Mouse (Mus musculus) CH12.LX (cell line): Measurements from ENCODE around the gene Gm10638. TPM values are rescaled to one million over a fixed set of nuclear protein-coding genes. Genes with fewer than 3 reads are reported as not detected.

Source experiments
- DNase-seq: peaks from one replicate; pipeline ENCODE4 v3.0.0-alpha.2; 2013; ENCODE audit errors: extremely low read depth
- H3K27ac ChIP-seq: 2 replicates; pipeline ENCODE4 v1.5.1; 2012; ENCODE audit warnings: low read depth, mild to moderate bottlenecking, control low read depth, moderate library complexity; ENCODE audit not compliant: insufficient read depth
- H3K27me3 ChIP-seq: replicated peaks from 2 replicates; pipeline ENCODE3; 2012; ENCODE audit warnings: inconsistent platforms
- H3K36me3 ChIP-seq, 2 experiments: replicated peaks in 1 of 2; 2 replicates each; pipeline versions ENCODE3 to v1.6.1; 2012; ENCODE audit warnings: inconsistent platforms in 1 of 2, low read length in 1 of 2, mild to moderate bottlenecking in 1 of 2, mixed read lengths in 1 of 2, moderate library complexity in 1 of 2; ENCODE audit not compliant: control insufficient read depth in 1 of 2, insufficient read depth in 1 of 2
- H3K4me1 ChIP-seq, 2 experiments: 2 replicates each; pipeline ENCODE4 v1.6.1; 2012; ENCODE audit warnings: inconsistent platforms in 1 of 2, moderate library complexity in 1 of 2; ENCODE audit not compliant: insufficient read depth in 2 of 2, control insufficient read depth in 1 of 2
- H3K4me2 ChIP-seq: 2 replicates; pipeline ENCODE4 v1.6.1; 2012; ENCODE audit warnings: low read depth, mild to moderate bottlenecking, control low read depth; ENCODE audit not compliant: poor library complexity, insufficient read depth, severe bottlenecking
- H3K4me3 ChIP-seq, 3 experiments: fragments of 150-350 bp in 1 of 3; sonication (generic) in 1 of 3; replicated peaks in 1 of 3; 2 replicates each; pipeline versions ENCODE3 to v1.5.1; 2011 to 2012; ENCODE audit warnings: low read depth in 2 of 3, low read length in 2 of 3, mild to moderate bottlenecking in 2 of 3, moderate library complexity in 2 of 3, control low read depth in 1 of 3, improper control_type of control experiment in 1 of 3, inconsistent platforms in 1 of 3, mixed read lengths in 1 of 3; ENCODE audit not compliant: poor library complexity in 1 of 3
- H3K79me2 ChIP-seq: replicated peaks from 2 replicates; pipeline ENCODE4 v1.6.1; 2012; ENCODE audit warnings: mild to moderate bottlenecking, moderate library complexity; ENCODE audit not compliant: control insufficient read depth, poor library complexity, insufficient read depth, severe bottlenecking; ENCODE audit errors: extremely low read depth
- H3K9ac ChIP-seq: 2 replicates; pipeline ENCODE4 v1.6.1; 2012; ENCODE audit warnings: low read depth, mild to moderate bottlenecking, control low read depth, moderate library complexity; ENCODE audit not compliant: insufficient read depth
- H3K9me3 ChIP-seq: replicated peaks from 2 replicates; pipeline ENCODE3; 2012; ENCODE audit warnings: low read length, inconsistent platforms, mixed read lengths
- CHD1 ChIP-seq: IDR thresholded peaks from 2 replicates; pipeline ENCODE4 v1.6.1; 2012; ENCODE audit warnings: low read depth, low read length, improper control_type of control experiment, inconsistent platforms
- CHD2 ChIP-seq: IDR thresholded peaks from 2 replicates; pipeline ENCODE4 v1.6.1; 2011; ENCODE audit warnings: low read length, improper control_type of control experiment
- E2F4 ChIP-seq: IDR thresholded peaks from 2 replicates; pipeline ENCODE4 v1.6.1; 2011; ENCODE audit warnings: low read depth, low read length, improper control_type of control experiment; ENCODE audit not compliant: insufficient replicate concordance
- EP300 ChIP-seq: IDR thresholded peaks from 2 replicates; pipeline ENCODE4 v1.6.1; 2011; ENCODE audit warnings: low read length, improper control_type of control experiment
- ETS1 ChIP-seq: conservative IDR thresholded peaks from 2 replicates; pipeline ENCODE4 v1.6.1; 2012; ENCODE audit warnings: low read depth, mild to moderate bottlenecking, inconsistent platforms, low read length, improper control_type of control experiment, moderate library complexity
- GABPA ChIP-seq: IDR thresholded peaks from 2 replicates; pipeline ENCODE4 v1.6.1; 2012; ENCODE audit warnings: low read depth, low read length, improper control_type of control experiment, inconsistent platforms; ENCODE audit not compliant: insufficient replicate concordance
- JUN ChIP-seq: IDR thresholded peaks from 2 replicates; pipeline ENCODE4 v1.6.1; 2011; ENCODE audit warnings: low read depth, mild to moderate bottlenecking, low read length, improper control_type of control experiment, moderate library complexity; ENCODE audit not compliant: insufficient read depth
- JUND ChIP-seq: conservative IDR thresholded peaks from 2 replicates; pipeline ENCODE4 v1.6.1; 2011; ENCODE audit warnings: low read depth, low read length, improper control_type of control experiment
- KAT2A ChIP-seq: IDR thresholded peaks from 2 replicates; pipeline ENCODE4 v1.6.1; 2012; ENCODE audit warnings: low read length, improper control_type of control experiment, inconsistent platforms; ENCODE audit not compliant: insufficient replicate concordance
- MAFK ChIP-seq: IDR thresholded peaks from 2 replicates; pipeline ENCODE4 v1.6.1; 2011; ENCODE audit warnings: low read length, improper control_type of control experiment; ENCODE audit not compliant: insufficient replicate concordance
- MAX ChIP-seq: IDR thresholded peaks from 2 replicates; pipeline ENCODE4 v1.6.1; 2011; ENCODE audit warnings: low read length, improper control_type of control experiment
- MYC ChIP-seq: IDR thresholded peaks from 2 replicates; pipeline ENCODE4 v1.6.1; 2011; ENCODE audit warnings: low read depth, mild to moderate bottlenecking, improper control_type of control experiment, low read length
- NELFE ChIP-seq: IDR thresholded peaks from 2 replicates; pipeline ENCODE4 v1.6.1; 2011; ENCODE audit warnings: low read depth, low read length, improper control_type of control experiment
- NRF1 ChIP-seq: IDR thresholded peaks from 2 replicates; pipeline ENCODE4 v1.6.1; 2014; ENCODE audit warnings: low read depth, mild to moderate bottlenecking, inconsistent platforms, low read length, improper control_type of control experiment, moderate library complexity
- PAX5 ChIP-seq: IDR thresholded peaks from 2 replicates; pipeline ENCODE4 v1.6.1; 2012; ENCODE audit warnings: low read length, inconsistent platforms, mixed read lengths
- POLR2A ChIP-seq: IDR thresholded peaks from 2 replicates; pipeline ENCODE4 v1.6.1; 2011; ENCODE audit warnings: low read depth, mild to moderate bottlenecking, improper control_type of control experiment, low read length
- RAD21 ChIP-seq: IDR thresholded peaks from 2 replicates; pipeline ENCODE4 v1.6.1; 2011; ENCODE audit warnings: low read depth, mild to moderate bottlenecking, low read length, improper control_type of control experiment, moderate library complexity
- RCOR1 ChIP-seq: conservative IDR thresholded peaks from 2 replicates; pipeline ENCODE4 v1.6.1; 2012; ENCODE audit warnings: low read depth, mild to moderate bottlenecking, inconsistent platforms, low read length, improper control_type of control experiment
- TBP ChIP-seq: conservative IDR thresholded peaks from 2 replicates; pipeline ENCODE4 v1.6.1; 2011; ENCODE audit warnings: low read depth, low read length, improper control_type of control experiment
- TCF12 ChIP-seq: IDR thresholded peaks from 2 replicates; pipeline ENCODE4 v1.6.1; 2014; ENCODE audit warnings: low read depth, mild to moderate bottlenecking, inconsistent platforms, low read length, improper control_type of control experiment
- USF1 ChIP-seq: IDR thresholded peaks from 2 replicates; pipeline ENCODE4 v1.6.1; 2014; ENCODE audit warnings: low read depth, mild to moderate bottlenecking, inconsistent platforms, low read length, improper control_type of control experiment
- ZC3H11A ChIP-seq: IDR thresholded peaks from 2 replicates; pipeline ENCODE4 v1.6.1; 2012; ENCODE audit warnings: low read depth, mild to moderate bottlenecking, inconsistent platforms, low read length, improper control_type of control experiment
- ZNF384 ChIP-seq: IDR thresholded peaks from 2 replicates; pipeline ENCODE4 v1.6.1; 2012; ENCODE audit warnings: low read depth, low read length, improper control_type of control experiment, inconsistent platforms
- dilution Hi-C: fragments of 300-500 bp; cut with MboI; formaldehyde crosslinking; loops from 2 replicates; pipeline ENCODE4 v1.14.3; 2020; ENCODE audit warnings: low sequenced_read_pairs; ENCODE audit not compliant: extremely low pct_unique_long_range_greater_than_20kb, extremely low pct_ligation_motif_present
- in situ Hi-C: fragments of 300-500 bp; cut with MboI; formaldehyde crosslinking; loops from 3 replicates; pipeline ENCODE4 v1.14.3; 2019; ENCODE audit warnings: low sequenced_read_pairs, low pct_ligation_motif_present, low pct_unique_long_range_greater_than_20kb, mixed read lengths
- polyA plus RNA-seq: library from polyadenylated mRNA; unstranded; fragments of >175 nt; gene quantifications from 2 replicates; pipeline ENCODE4 v1.2.1, GENCODE M21; 2012; ENCODE audit warnings: low read depth; ENCODE audit not compliant: insufficient read length
- total RNA-seq, 2 experiments: library from RNA; depleted of rRNA; stranded (reverse); fragments of 300-350 nt in 1 of 2; fragments of >200 nt in 1 of 2; gene quantifications; 2 replicates each; pipeline ENCODE4 v1.2.3; 2012 to 2014

Gm10638 gene
- total and polyA plus RNA-seq, 3 experiments: 0.13 TPM; not detected in 2

DNA sequence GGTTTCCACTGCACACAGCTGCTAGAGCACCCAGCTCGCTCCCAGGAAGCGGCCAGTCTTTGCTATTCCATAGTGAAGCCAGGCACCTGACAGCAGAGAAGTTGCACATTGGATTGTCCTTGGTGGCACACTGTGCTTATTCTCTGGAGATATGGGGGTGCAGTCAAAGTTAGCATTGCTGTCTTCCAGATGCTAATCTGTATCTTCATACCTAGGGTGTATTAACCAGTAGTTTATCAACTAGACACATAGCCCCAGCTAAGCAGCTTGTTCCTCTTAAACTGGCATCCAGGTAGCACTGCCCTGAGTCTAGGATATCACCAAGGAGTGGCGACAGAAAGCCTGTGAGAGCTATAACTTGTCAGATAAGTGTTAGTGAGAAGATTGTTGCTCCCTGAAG lies 32.9 kb upstream of the Gm10638 start:
- Histone ChIP-seq H3K36me3 (peaks cover 25 to 71% of the 10 kb centered on the region in 2 experiments), H3K4me3 (no peak overlapping the region), H3K9me3 (no peaks in the 10 kb centered on the region), H3K4me2 (no peak overlapping the region), H3K27ac (no peak overlapping the region), H3K79me2 (no peaks in the 10 kb centered on the region), H3K9ac (no peak overlapping the region), H3K4me1 (peaks cover 0 to 10% of the 10 kb centered on the region in 2 experiments; a peak in 2 of 4 replicates), H3K27me3 (no peaks in the 10 kb centered on the region)
- in situ Hi-C loops: no loop called here
- dilution Hi-C loops: no loop called here
- no peak for TF ChIP-seq EP300
- no peak for TF ChIP-seq NRF1
- no peak for TF ChIP-seq JUN
- TF ChIP-seq ZC3H11A: no peak
- TF ChIP-seq RCOR1: no peak
- no peak for TF ChIP-seq KAT2A
- TF ChIP-seq ETS1: no peak
- TF ChIP-seq RAD21: no peak
- no peak for TF ChIP-seq JUND
- TF ChIP-seq CHD2: no peak
- no peak for TF ChIP-seq ZNF384
- TF ChIP-seq PAX5: no peak
- TF ChIP-seq CHD1: no peak
- no peak for TF ChIP-seq POLR2A
- TF ChIP-seq USF1: no peak
- no peak for TF ChIP-seq MAX
- TF ChIP-seq MYC: no peak
- no peak for TF ChIP-seq TBP
- DNase-seq: no peak

DNA sequence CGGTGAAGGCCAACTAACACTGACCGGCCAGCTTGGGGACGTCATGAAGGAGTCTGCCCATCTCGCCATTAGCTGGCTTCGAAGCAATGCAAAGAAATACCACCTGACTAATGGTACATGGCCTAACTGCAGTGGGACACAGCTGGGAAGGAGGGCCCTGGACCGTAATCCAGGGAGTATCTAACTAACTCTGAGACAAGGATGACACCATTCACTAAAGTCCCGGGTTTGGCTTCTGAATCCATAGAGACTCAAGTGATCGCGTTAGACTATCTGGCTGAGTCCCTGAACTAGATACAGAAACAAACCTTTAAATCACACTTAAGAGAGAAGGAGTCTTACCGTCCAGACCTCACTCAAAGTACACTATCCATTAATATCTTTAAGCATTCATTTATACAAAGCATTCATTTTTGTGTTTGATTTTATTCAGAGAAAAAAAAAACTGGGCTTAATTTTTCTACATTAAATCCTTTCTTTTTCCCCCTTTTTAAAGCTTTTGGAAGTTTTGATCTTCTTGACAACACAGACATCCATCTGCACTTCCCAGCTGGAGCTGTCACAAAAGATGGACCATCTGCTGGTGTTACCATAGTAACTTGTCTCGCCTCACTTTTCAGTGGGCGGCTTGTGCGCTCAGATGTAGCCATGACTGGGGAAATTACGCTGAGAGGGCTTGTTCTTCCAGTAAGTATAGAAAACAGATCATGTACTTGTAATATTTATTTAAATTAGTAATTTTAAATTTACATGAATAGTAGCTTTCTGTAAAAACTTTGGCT lies 31.9 kb upstream of the Gm10638 start:
- H3K9ac ChIP-seq: no peak overlapping the region
- no peak overlapping the region for H3K27ac ChIP-seq
- no peak for DNase-seq
- dilution Hi-C loops (no loop called here), in situ Hi-C loops (no loop called here)
- no peaks in the 10 kb centered on the region for H3K27me3 ChIP-seq
- H3K4me3 ChIP-seq: no peak overlapping the region
- H3K79me2 ChIP-seq: no peaks in the 10 kb centered on the region
- no peak overlapping the region for H3K4me2 ChIP-seq
- TF ChIP-seq MYC (no peak), GABPA (no peak), EP300 (no peak), NELFE (no peak), USF1 (no peak), TBP (no peak), KAT2A (no peak), E2F4 (no peak), TCF12 (no peak), MAFK (no peak), PAX5 (no peak)
- no peaks in the 10 kb centered on the region for H3K9me3 ChIP-seq
- no peaks in the 10 kb centered on the region for H3K4me1 ChIP-seq
- peaks cover 25 to 75% of the 10 kb centered on the region in 2 experiments for H3K36me3 ChIP-seq
